Mouse (Mus musculus) kidney, adult 9 months (tissue): ENCODE results near the gene Igsf11.
A peak's percentile ranks its signal among the peaks of the same experiment; 100 is the strongest.

Source experiments
- DNase-seq: peaks from one replicate; pipeline ENCODE4 v3.0.0; 2022

Gene Igsf11

GRCm38 (mm10) chr16:38892371-38892770, at the start of gene Igsf11:
Igsf11 (plus strand) TSS chr16:38892671.
- no peak for DNase-seq

GRCm38 (mm10) chr16:38858120-38858749, 34.2 kb upstream of the Igsf11 start:
- DNase-seq = peak; percentile 43

- no peak for DNase-seq
These were observed 31.9 kb upstream of the Igsf11 start for GRCm38 (mm10) chr16:38860548-38860947.

GRCm38 (mm10) chr16:38864358-38864757, 28.1 kb upstream of the Igsf11 start:
- no peak for DNase-seq

- no peak for DNase-seq
These were observed 19.2 kb upstream of the Igsf11 start for GRCm38 (mm10) chr16:38873231-38873630.

- DNase-seq = no peak
These were observed 18.0 kb upstream of the Igsf11 start for GRCm38 (mm10) chr16:38874481-38874880.

GRCm38 (mm10) chr16:38898816-38899425, 6.5 kb downstream of the Igsf11 start:
- DNase-seq = peak; percentile 93

GRCm38 (mm10) chr16:38900024-38900423, 7.6 kb downstream of the Igsf11 start:
- DNase-seq = no peak

- DNase-seq = peak; percentile 92
These were observed 9.8 kb downstream of the Igsf11 start for GRCm38 (mm10) chr16:38902111-38902778.

GRCm38 (mm10) chr16:38903020-38903419, 10.5 kb downstream of the Igsf11 start:
- no peak for DNase-seq

GRCm38 (mm10) chr16:38904202-38904601, 11.7 kb downstream of the Igsf11 start:
- DNase-seq = no peak

GRCm38 (mm10) chr16:38905911-38906310, 13.4 kb downstream of the Igsf11 start:
- no peak for DNase-seq

- DNase-seq = no peak
These were observed 15.8 kb downstream of the Igsf11 start for GRCm38 (mm10) chr16:38908304-38908703.

GRCm38 (mm10) chr16:38909506-38909905, 17.0 kb downstream of the Igsf11 start:
- DNase-seq = peak; percentile 51

- no peak for DNase-seq
These were observed 17.6 kb downstream of the Igsf11 start for GRCm38 (mm10) chr16:38910088-38910487.

- no peak for DNase-seq
These were observed 23.0 kb downstream of the Igsf11 start for GRCm38 (mm10) chr16:38915451-38915850.

- DNase-seq = peak; percentile 36
These were observed 23.7 kb downstream of the Igsf11 start for GRCm38 (mm10) chr16:38916053-38916786.

GRCm38 (mm10) chr16:38916885-38917284, 24.4 kb downstream of the Igsf11 start:
- no peak for DNase-seq

- DNase-seq = no peak
These were observed 25.6 kb downstream of the Igsf11 start for GRCm38 (mm10) chr16:38918121-38918520.

- no peak for DNase-seq
These were observed 28.0 kb downstream of the Igsf11 start for GRCm38 (mm10) chr16:38920488-38920887.

GRCm38 (mm10) chr16:38924940-38925339, 32.5 kb downstream of the Igsf11 start:
- no peak for DNase-seq

- DNase-seq = no peak
These were observed 36.3 kb downstream of the Igsf11 start for GRCm38 (mm10) chr16:38928760-38929159.

GRCm38 (mm10) chr16:38931519-38931918, 39.0 kb downstream of the Igsf11 start:
- DNase-seq = no peak
